Mouse (Mus musculus) stomach, adult 2 months (tissue): ENCODE data around the gene Calm3. TPM values are rescaled to one million over a fixed set of nuclear protein-coding genes. Genes with fewer than 3 reads are reported as not detected.

Source experiments
- polyA plus RNA-seq: library from polyadenylated mRNA; depleted of rRNA; stranded (reverse); fragments of >200 nt; gene quantifications from 2 replicates; pipeline ENCODE4 v1.2.3, GENCODE M21; 2012; rRNA removed

Gene Calm3
- 145 and 149 TPM in 2 replicates for polyA plus RNA-seq

DNA sequence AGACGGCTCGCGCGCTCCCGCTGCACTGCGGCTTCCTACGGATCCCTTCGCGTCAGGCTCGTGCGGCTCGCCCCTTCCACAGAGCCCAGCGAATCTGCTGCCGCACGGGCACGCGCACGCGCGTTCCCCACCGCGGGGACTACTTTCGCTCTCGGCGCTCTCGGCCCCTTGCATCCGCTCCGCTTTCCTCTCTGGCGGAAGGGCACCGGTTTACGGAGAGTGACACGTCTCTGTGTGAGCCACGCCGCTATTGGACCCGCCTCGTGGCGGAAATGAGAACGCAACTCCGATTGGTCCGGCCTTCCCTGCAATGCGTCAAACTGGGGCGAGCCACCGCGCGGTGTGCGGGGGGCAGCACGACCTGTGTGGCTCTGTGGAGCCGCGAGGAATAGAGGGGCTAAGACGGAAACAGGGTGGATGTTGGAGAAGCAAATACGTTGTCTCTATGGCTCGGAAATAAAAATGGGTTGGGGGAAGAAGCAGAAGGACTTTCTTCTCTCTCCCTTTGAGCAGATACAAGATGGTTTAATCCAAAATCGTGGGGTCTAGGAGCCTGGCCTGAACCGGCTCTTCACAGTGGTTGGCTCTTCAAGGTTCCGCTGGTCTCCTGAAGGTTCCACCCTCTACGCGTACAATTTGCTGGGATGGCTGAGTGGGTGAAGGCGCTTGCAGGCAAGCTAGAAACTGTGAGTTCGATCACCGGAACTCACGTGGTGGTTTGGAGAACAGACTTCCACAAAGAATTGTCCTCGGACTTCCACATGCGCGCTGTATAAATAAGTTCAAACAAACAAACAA, at the start of gene Calm3:
Gene Calm3, minus strand, starts transcription at position 78 of the 798 bp plus-strand sequence.

DNA sequence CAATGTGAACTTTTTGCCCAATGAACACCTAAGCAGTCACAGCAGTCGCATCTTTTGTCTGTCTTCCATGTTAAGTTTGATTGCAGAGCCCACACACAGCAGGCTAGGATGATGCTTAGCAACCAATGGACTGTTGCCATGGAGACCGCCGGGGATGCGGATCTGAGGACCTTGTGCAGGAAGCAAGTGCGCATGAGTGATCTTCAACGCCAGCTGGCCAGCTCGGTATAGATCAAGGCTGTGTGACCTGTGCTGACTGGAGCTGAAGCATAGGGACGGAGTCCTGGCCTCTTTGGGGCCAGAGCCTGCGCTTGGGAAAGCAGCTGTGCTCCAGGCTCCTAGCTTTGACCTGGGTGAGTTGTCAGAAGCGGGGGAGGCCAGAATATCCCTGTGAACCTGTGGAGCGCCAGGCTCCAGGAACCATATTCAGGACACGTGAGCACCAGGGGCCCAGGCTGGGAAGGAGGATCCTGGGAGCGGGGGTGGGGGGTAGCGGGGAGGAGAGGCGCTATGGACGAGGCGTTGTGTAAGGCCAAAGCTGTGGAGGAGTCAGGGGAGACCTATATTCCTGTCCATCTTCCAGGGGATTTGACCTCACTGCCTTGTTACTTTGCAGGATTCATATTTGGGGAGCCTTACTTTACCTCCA, 35.7 kb upstream of the Calm3 start, which contains the start of gene Pnmal1:
Gene Pnmal1, plus strand, starts transcription at position 141 of the 649 bp plus-strand sequence.

DNA sequence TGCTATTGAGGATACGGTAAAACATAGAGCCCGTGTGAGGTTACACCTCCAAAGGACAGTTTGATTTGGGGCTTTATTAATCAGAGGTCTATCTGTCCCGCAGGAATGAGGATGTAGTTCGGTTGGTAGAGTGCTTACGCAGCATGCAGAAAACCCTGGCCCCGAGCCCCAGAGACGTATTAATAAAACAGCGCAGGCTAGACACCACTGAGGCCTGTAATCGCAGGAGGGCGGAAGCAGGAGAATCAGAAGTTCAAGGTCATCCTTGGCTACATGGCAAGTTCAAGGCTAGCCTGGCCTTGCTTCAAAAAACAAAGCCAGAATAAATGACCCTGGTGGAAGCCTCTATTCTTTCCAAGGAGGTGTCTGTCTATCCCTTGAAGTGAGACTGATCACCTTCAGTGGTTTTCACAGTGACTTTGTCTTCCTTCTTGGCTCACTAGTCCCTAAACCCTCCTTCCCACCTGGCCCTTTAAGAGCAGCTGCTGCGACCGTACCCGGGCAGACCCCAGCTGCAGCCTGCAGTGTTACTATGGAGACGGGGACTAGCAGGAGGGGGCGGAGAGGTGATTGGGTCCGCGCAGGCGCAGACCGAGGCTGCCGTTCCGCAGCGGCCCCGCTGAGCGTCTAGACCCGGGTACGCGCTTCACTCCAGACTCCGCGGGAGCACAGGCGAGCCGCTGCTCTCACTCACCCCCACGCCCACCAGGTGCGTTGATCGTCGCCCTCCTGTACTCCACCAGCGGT, 20.3 kb upstream of the Calm3 start, which contains the start of gene Pnmal2:
Gene Pnmal2, plus strand, starts transcription at position 622 of the 747 bp plus-strand sequence.

DNA sequence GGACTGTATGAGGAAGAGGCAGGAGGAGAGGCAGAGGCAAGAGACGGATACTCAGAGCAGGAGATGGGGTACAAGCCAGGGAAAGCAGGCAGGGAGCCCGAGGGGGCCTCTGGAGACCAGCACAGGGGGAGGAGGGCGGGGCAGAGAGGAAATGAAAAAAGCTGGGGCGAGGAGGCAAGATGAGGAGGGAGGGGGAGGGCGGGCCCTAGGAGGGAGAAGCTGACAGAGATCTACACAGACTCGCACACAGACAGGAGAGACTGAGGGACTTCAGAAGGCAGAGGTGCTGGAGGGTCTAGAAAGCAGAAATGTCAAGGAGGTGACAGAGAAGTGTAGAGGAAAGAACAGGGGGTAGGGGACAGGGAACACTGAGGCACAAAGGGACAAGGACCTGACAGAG, 17.6 kb downstream of the Calm3 start, which contains the start of gene Ptgir:
Gene Ptgir, plus strand, starts transcription at position 210 of the 400 bp plus-strand sequence.

DNA sequence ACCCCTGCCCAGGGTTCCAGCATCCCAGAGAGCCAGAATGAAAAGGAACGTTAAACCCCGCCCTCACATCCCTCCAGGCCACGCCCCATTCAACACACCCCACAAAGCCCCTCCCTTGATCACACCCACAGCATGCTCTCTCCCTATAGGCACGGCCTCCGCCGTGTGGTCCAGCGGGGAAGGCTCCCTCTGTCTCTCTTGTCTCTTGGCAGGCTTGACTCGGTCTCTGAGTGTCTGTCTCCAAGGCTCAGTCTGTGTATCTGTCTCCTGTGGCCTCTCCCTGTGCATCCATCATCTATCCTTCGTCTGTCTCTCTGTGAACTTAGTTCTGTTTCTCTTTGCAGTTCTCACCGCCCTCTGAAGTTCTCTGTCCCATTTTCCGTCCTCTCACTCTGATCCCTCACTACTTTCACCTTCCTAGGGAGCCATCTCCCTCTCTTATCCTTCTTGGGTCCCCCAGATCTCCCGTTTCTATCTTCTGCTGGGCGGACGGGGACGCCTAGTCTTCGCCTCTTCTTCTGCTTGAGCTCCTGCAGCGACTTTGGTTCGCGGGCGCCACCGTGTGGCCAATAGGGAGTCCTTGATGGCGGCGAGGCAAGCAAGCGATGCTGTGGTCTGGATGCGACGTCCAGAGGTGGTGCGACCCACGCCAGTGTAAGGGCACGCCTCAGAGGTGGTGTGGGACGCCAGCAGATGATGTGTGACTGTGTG, 32.1 kb downstream of the Calm3 start, which contains the start of gene Gng8:
Gene Gng8, plus strand, starts transcription at position 146 of the 711 bp plus-strand sequence.

DNA sequence AGATGAGACGGTGACA, 48.8 kb downstream of the Calm3 start, which contains the start of gene Dact3:
Gene Dact3, plus strand, starts transcription at position 8 of the 16 bp plus-strand sequence.

Other genes starting within 250 kb of the Calm3 start
- not detected in 2 replicates for gene Ceacam15, start 248.4 kb downstream of the Calm3 start, polyA plus RNA-seq
- 0.16 TPM in 1 of 2 replicates, not detected in the other for gene Ceacam9, start 202.2 kb downstream of the Calm3 start, polyA plus RNA-seq
- 208 and 306 TPM in 2 replicates for gene Ap2s1, start 185.7 kb downstream of the Calm3 start, polyA plus RNA-seq
- 38.8 and 53.1 TPM in 2 replicates for gene Slc1a5, start 142.8 kb downstream of the Calm3 start, polyA plus RNA-seq
- gene Strn4, start 108.2 kb downstream of the Calm3 start, polyA plus RNA-seq, result 67.8 and 69.3 TPM in 2 replicates
- gene Fkrp, start 107.4 kb downstream of the Calm3 start, polyA plus RNA-seq, result 11.9 and 19.0 TPM in 2 replicates
- gene Prkd2, start 81.2 kb downstream of the Calm3 start, polyA plus RNA-seq, result 13.5 and 16.1 TPM in 2 replicates
- gene Dact3, start 48.8 kb downstream of the Calm3 start, polyA plus RNA-seq, result 30.7 and 76.5 TPM in 2 replicates
- gene Gng8, start 32.3 kb downstream of the Calm3 start, polyA plus RNA-seq, result 5.1 and 6.2 TPM in 2 replicates
- 1.8 and 3.1 TPM in 2 replicates for gene Ptgir, start 17.6 kb downstream of the Calm3 start, polyA plus RNA-seq
- gene Pnmal2, start 20.6 kb upstream of the Calm3 start, polyA plus RNA-seq, result 1.8 and 3.2 TPM in 2 replicates
- gene Pnmal1, start 35.6 kb upstream of the Calm3 start, polyA plus RNA-seq, result 0.04 and 0.08 TPM in 2 replicates
- gene Gm42372, start 59.0 kb upstream of the Calm3 start, polyA plus RNA-seq, result 0.01 TPM in 1 of 2 replicates, not detected in the other
- gene Ccdc8, start 68.6 kb upstream of the Calm3 start, polyA plus RNA-seq, result 0.70 TPM in 2 replicates
- gene Ppp5c, start 103.8 kb upstream of the Calm3 start, polyA plus RNA-seq, result 124 and 163 TPM in 2 replicates
- 0.29 and 1.7 TPM in 2 replicates for gene Hif3a, start 138.3 kb upstream of the Calm3 start, polyA plus RNA-seq
- gene Psg16, start 149.9 kb upstream of the Calm3 start, polyA plus RNA-seq, result not detected in 2 replicates
- gene Ceacam3, start 226.2 kb upstream of the Calm3 start, polyA plus RNA-seq, result not detected in 2 replicates